Mouse (Mus musculus): Measurements from ENCODE around the gene Gm5039.
"Not testable (repeated sequence)": the region's sequence is repeated elsewhere in the genome, so short reads cannot be mapped to it uniquely, and the experiment has no call there.

The Gm5039 gene

GRCm38 (mm10) chr12:88323926-88324325, at the start of gene Gm5039:
Gene Gm5039 (minus strand): TSS chr12:88324026.
- not testable (repeated sequence) for DNase-seq

GRCm38 (mm10) chr12:88372018-88372417, 48.2 kb upstream of the Gm5039 start:
- DNase-seq: no peak

DNA sequence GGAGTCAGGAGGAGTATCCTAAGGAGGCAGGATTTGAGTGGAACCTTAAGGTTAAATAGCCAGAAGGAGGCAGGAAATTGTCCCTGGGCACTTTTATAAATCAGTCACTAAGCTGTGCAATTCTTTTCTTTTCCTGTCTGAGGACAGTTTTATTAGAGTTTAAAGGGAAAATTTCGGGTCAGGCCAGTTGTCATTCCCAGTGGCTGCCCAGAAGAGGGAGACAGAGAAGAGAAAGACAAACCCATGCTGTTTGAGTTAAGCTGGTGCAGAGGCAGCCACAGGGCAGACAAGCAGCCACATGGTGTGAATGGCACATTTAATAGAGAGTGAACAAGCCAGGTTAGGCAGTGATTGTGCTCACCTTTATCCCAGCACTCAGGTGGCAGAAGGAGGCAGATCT, 46.5 kb upstream of the Gm5039 start:
- DNase-seq: not testable (repeated sequence)

GRCm38 (mm10) chr12:88369690-88370089, 45.9 kb upstream of the Gm5039 start:
- not testable (repeated sequence) for DNase-seq

DNA sequence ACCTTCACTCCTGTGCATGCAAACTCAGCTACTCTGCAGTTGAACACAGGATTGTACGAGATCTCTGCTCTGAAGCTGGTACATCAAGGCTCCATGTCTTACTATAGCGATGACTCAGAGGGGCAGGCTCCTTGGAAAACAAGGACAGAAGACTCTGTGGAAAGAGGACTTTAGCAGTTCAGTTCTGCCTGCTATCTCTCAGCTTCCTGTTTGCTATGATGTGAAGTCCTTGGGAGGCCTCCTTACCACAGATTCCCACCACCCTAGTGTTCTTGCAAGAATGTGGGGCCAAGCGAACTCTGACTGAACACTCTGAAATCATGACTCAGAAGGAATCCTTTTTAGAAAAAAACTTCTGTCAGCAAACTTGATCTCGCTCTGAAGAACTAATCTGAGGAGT, 44.8 kb upstream of the Gm5039 start:
- DNase-seq: no peak

GRCm38 (mm10) chr12:88367673-88368072, 43.8 kb upstream of the Gm5039 start:
- DNase-seq: no peak

- DNase-seq: no peak
Measured at GRCm38 (mm10) chr12:88361120-88361445, 37.3 kb upstream of the Gm5039 start.

- DNase-seq: peak; percentile 95
Measured at GRCm38 (mm10) chr12:88360441-88361119, 36.8 kb upstream of the Gm5039 start, which contains the start of gene Adck1. Gene Adck1 (plus strand): TSS chr12:88360554.

- DNase-seq: no peak
Measured at GRCm38 (mm10) chr12:88354182-88354702, 30.4 kb upstream of the Gm5039 start.

DNA sequence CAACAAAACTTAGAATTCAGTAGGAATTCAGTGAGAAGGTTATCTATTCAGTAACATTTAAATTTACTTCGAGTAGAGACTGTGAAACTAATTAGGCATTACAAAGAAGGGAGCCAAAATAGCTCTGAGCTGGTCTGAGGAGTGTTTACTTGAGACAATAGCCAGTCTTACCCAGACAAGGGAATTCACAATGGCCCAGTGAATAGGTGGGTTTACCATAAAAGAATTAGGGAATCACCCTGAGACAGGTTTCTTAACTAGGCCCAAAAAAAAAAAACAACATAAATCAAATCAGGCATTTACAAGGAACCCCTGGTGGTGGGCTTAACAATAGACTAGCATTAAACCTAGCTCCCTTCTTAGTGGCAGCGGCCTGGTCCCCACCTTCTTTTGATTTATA, 17.5 kb upstream of the Gm5039 start:
- not testable (repeated sequence) for DNase-seq

GRCm38 (mm10) chr12:88336662-88337413, 13.0 kb upstream of the Gm5039 start:
- DNase-seq: not testable (repeated sequence)

GRCm38 (mm10) chr12:88314556-88314955, 9.3 kb downstream of the Gm5039 start:
- DNase-seq: no peak

- not testable (repeated sequence) for DNase-seq
Measured at GRCm38 (mm10) chr12:88297171-88297570, 26.7 kb downstream of the Gm5039 start.

DNA sequence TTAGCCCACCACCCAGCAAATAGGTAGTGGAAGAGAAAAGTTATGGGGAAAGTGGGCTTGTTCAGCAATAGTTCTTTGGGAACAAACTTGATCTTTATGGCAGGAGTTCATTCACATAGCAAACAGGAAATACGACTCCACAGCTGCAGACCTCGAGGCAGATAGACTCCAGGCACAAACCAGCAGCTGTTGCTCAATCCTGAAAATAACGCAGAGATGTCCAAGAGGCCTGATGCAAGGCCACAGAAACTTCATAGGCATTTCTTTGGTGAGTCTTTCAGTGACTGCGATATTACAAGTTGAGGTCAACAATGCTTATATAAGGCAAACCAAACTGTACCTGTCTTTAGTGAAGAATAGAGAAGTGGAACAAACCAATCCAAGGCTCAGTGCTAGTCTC, 30.7 kb downstream of the Gm5039 start:
- DNase-seq: not testable (repeated sequence)

DNA sequence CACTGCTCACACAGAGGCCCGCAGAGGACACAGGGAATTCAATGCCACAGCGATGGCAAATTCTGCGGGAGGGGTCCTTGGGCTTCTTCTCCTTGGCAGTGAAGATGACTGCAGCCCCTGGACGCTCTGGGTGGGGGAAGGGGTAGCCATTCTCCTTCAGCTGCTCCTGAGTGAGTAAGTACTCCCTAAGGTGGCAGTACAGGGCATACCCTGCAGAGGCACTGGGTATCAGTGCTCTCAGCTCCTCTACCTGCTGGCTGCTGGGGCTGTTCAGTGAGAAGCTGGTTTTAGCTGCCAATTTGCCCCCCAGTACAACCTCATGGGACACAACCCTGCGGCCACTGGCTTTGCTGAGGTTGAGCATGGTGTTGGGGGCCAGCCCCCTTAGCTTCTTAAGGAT, 38.6 kb downstream of the Gm5039 start:
- not testable (repeated sequence) for DNase-seq

DNA sequence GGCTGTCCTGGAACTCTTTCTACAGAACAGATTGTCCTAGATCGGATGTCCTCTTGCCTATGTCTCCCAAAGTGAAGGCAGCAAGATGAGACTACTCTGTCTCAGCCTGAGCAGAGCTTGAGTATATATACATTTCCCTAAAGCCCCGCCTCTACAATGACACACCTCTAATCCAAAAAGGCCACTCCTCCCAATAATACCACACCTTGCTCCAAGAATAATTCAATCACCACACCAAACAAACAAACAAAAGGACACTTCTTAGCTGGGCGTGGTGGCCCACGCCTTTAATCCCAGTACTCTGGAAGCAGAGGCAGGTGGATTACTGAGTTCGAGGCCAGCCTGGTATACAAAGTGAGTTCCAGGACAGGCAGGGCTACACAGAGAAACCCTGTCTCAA, 49.4 kb downstream of the Gm5039 start, which contains the start of gene Gm5662:
Gene Gm5662 (minus strand): TSS at position 101 of the 400 bp plus-strand sequence.
- DNase-seq: not testable (repeated sequence)

All from kidney, adult 18-20 months (tissue).